Mouse (Mus musculus): ENCODE measurements around the gene Ctf1.

Gene Ctf1

GRCm38 (mm10) chr7:127745251-127745651, 32.7 kb downstream of the Ctf1 start:
- DNase-seq, result peak; percentile 94

DNA sequence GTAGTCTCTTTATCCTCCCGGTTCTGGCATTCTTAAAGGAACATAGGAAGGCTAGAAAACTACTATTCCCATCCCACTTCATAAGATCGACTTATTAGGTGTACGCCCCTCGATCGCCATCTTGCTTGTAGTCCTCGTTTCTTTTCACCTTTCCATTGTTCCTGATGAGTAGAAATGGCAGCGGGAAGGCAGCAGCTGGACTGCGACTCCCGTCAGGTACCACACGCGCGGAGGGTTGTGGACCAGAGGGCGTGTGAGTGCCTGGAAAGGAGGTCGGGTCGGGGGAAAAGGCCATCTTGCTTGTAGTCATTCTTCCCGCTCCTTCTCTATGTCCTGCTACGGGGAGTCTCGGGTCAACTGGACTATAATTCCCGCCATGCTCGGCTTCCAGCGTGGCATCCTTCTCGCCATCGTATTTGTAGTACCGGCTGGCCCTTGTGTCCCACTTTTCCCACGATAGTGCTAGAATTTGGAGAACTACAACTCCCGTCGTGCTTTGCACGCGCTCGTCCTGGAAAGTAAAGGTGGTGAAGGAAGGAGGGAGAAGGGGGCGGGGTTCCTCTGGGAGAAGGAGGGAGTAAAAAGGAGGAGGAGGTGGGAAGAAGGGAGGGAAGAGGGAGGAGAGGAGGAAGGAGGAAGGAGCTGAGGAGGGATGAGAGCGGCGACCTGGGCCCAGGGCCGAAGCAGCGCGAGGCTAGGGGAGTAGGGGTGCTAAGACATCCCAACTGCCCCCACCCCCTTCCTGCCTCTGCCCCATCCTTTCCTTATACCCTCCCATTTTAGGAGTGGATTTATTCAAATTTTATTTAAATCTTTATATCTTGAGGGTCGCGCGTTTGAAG, 33.3 kb downstream of the Ctf1 start:
- peak; percentile 97 for DNase-seq

DNA sequence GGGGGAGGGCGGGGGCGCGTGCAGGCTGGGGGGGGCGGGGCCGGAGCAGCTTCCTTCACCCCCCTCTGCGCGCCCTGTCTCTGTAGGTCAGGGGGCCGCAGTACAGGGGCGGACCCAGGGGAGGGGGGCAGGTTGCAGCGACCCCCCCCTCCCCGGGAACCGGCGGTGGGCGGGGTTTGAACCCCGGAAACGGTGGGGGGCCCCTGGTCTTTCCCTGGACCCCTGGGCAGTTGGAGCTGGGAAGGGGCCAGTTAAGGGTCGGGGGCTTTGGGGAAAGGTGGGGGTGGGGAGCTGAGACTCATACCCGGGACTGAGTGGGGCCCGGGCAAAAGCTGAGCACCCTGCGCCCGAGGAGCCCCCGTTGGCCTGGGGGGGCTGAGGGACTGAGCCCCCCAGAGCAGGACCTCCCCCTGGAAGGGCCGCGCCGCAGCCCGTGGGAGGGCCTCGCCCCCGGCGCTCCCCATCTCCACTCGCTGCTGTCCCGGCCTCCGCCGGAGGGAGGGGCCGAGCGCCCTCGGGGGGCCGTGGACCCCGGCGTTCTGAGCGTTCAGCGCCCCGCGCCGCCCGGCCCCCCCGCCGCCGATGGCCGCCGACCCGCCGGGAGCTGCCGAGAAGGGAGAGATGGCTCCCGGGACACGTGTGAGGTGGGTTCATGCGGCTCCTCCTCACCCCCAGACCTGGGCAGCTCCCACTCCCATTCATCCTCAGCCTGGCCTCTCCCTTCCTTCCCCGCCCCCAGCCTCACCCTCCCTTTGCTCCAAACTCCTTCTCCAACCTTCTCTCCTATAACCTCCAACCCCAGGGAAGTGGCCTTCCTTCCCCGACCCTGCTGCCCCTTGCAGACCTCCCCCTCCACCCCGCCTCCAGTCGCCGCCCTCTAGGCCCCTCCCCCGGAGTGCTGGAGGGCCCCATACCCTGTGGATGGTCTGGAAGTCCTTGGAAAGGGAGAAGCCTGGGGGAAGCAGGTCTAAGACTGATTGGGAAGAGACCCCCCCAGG, 34.3 kb downstream of the Ctf1 start:
- DNase-seq, result peak; percentile 71

DNA sequence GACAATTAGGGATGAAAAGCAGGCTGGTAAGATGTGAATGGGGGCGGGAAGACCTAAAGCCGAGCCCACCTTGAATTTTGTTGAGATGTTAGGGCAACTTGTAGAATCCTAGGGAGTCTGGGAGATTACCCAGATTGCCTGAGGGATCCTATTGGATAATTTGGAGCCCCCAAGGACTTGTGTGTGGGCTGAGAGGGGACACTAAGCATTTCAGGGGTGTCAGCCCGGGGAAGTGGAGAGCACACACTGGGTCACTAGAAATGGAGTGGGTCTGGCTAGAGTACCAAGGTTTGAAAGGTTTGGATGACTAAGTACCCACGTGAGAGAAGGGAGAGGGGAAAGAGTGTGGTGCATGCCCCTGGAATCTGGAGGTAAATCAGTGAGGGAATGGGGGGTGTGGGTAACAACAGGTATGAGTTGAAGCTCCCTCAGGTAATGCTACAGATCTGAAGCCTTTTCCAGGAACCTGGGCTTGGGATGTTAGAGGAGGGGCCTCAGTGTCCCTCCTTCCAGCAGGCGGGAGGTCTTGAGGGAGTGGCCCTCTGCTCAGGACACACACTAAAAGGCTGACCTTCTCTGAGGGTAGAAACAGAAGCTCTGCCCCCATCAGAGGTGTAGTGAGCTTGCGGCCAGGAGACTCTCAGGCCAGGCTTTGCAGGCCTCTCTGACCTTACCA, 35.2 kb downstream of the Ctf1 start:
- DNase-seq, result no peak

- no peak for DNase-seq
These were observed 35.7 kb downstream of the Ctf1 start for GRCm38 (mm10) chr7:127748235-127748560.

GRCm38 (mm10) chr7:127750131-127751127, 37.9 kb downstream of the Ctf1 start:
- peak; percentile 39 for DNase-seq

DNA sequence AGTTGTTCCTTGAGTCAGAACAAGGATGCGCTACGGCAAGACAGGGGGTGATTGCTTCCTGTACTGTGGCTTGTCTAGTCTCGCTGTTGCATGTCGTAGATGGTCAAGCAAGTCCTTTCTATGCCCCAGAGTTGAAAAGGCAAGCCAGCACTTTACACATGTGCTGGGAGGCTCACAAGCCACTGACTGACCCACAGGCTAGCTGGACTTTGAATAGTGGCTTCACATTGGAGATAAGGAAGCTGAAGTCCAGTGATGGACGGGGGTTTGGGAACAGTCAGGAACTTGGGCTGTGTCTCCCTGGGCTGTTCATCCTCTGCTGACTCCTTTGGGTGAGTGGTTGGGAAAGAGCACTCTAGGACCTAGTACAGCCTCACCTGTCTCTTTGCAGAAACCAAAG, 39.1 kb downstream of the Ctf1 start:
- DNase-seq, result no peak

DNA sequence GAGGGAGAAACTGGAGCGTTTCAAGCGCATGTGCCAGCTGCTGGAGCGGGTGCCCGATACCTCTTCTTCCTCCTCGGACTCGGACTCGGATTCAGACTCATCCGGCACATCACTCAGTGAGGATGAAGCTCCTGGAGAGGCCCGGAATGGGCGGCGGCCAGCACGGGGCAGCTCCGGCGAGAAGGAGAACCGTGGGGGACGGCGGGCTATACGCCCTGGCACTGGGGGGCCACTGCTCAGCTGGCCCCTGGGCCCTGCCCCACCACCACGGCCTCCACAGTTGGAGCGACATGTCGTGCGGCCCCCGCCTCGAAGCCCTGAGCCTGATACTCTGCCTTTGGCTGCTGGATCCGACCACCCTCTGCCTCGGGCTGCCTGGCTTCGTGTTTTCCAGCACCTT, 39.5 kb downstream of the Ctf1 start:
- no peak for DNase-seq

- DNase-seq, result no peak
These were observed 40.6 kb downstream of the Ctf1 start for GRCm38 (mm10) chr7:127753158-127753557.

DNA sequence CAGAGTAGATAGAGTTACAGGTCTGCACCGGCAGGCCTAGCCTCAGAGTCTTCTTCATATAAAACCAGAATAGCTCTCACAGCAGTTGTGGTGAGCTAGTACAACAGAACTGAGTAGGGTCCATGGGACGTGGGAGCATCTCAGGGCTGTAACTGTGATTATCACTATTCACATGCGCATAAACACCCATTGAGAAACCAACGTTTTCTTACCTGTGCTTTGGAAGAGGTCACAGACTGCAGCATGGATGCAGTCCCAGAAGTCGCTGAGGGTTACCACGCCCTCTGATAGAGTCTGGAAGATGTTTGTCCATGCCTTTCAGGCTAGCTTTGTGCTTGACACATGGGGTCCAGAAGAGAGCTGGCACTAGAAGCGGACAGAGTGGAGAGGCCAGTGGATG, 41.2 kb downstream of the Ctf1 start:
- DNase-seq, result no peak

DNA sequence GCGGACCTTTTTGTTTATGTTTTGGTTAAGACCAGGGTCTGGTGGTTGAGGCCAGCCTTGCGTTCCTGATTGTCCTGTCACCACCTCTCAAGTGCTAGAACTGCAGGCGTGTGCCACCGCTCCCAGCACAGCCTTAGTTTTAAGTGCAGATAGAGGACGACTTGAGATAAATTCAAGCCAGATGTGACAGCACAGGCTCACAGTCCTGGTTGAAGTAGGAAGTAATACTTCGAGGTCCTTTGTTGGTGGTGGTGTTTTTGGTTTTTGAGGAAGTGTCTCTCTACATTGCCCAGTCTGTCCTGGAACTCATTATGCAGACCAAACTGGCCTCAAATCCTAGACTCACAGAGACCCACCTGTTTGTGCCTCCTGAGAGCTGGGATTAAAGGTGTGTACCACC, 47.2 kb downstream of the Ctf1 start:
- DNase-seq, result no peak

DNA sequence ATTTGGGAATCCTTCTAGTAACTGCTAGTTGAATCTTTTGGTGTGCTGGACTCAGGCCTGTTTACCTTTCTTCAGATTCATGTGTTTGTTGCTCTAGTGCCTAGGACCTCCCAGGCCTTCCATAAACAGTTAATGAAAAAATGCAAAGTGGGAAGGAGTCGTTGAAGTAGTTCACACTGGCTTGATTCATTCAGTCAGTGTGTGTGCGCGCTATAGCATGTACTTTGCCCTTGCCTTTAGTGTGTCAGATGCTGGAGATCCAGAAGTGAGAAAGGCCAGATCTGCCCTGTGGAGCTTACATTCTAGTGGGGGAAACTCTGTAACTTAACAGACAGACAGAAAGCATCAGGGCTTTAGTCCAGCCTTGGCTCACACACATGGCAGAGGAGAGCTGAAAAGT, 47.9 kb downstream of the Ctf1 start:
- DNase-seq, result no peak

- DNase-seq, result peak; percentile 84
These were observed 48.5 kb downstream of the Ctf1 start for GRCm38 (mm10) chr7:127761026-127761425.

DNA sequence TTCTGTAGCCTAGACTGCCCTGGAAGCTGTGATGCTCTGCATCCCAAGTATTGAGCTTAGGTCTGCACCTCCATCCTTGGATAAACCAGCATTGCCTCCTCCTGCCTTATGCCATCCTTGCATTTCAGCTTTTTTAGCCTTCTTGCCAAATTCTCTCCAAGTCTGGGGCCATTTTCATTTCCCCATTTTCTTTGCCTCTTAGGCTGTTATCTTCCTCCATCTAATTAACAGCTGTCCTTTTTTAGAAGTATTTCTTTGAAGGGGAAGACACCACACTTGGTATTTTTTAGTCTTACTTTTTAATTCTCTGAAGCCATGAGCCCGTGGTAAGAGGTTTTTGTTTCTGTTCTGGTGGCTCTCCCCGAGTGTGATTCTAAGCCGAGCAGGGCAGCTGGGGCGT, 51.1 kb downstream of the Ctf1 start:
- no peak for DNase-seq

GRCm38 (mm10) chr7:127765756-127766155, 53.2 kb downstream of the Ctf1 start:
- peak; percentile 46 for DNase-seq

GRCm38 (mm10) chr7:127766851-127767609, 54.5 kb downstream of the Ctf1 start:
- no peak for DNase-seq
